Mouse (Mus musculus) olfactory bulb, adult 2 months (tissue): ENCODE measurements around the gene Dynlt1a.
"Not testable (repeated sequence)": the region's sequence is repeated elsewhere in the genome, so short reads cannot be mapped to it uniquely, and the experiment has no call there.

Experiments used
- CTCF ChIP-seq: fragments of 200-500 bp; IDR thresholded peaks from 2 replicates; pipeline ENCODE4 v1.5.1; 2012; ENCODE audit warnings: low read depth, mild to moderate bottlenecking, low read length, moderate library complexity; ENCODE audit not compliant: insufficient read depth
- POLR2A ChIP-seq: fragments of 200-500 bp; IDR thresholded peaks from 2 replicates; pipeline ENCODE4 v1.6.1; 2012; ENCODE audit warnings: mild to moderate bottlenecking, low read depth, low read length, moderate library complexity; ENCODE audit not compliant: insufficient read depth

GRCm38 (mm10) chr17:6289045-6289444, 28.3 kb downstream of the Dynlt1a start:
- TF ChIP-seq POLR2A, CTCF: not testable (repeated sequence)
